Mouse (Mus musculus) CH12.LX (cell line): ENCODE measurements at regions not wholly inside any gene's neighbourhood (a gene's known extent, or its start where the extent isn't known, plus 50 kb on each side); places are given as distances from the start of the nearest gene placed in this dataset.

Source experiments
- BHLHE40 ChIP-seq: IDR thresholded peaks from 2 replicates; pipeline ENCODE4 v1.6.1; 2011; ENCODE audit warnings: mild to moderate bottlenecking, low read depth, low read length, improper control_type of control experiment
- CTCF ChIP-seq, 2 experiments: IDR thresholded peaks in 1 of 2; conservative IDR thresholded peaks in 1 of 2; 2 replicates each; pipeline ENCODE4 v1.5.1; 2011 to 2012; ENCODE audit warnings: low read depth in 2 of 2, low read length in 2 of 2, improper control_type of control experiment in 1 of 2, inconsistent platforms in 1 of 2, mild to moderate bottlenecking in 1 of 2, moderate library complexity in 1 of 2
- E2F4 ChIP-seq: IDR thresholded peaks from 2 replicates; pipeline ENCODE4 v1.6.1; 2011; ENCODE audit warnings: low read depth, low read length, improper control_type of control experiment; ENCODE audit not compliant: insufficient replicate concordance
- EP300 ChIP-seq: IDR thresholded peaks from 2 replicates; pipeline ENCODE4 v1.6.1; 2011; ENCODE audit warnings: low read length, improper control_type of control experiment
- POLR2A ChIP-seq: IDR thresholded peaks from 2 replicates; pipeline ENCODE4 v1.6.1; 2011; ENCODE audit warnings: low read depth, mild to moderate bottlenecking, improper control_type of control experiment, low read length
- ZNF384 ChIP-seq: IDR thresholded peaks from 2 replicates; pipeline ENCODE4 v1.6.1; 2012; ENCODE audit warnings: low read depth, low read length, improper control_type of control experiment, inconsistent platforms

GRCm38 (mm10) chr13:90777952-90778298 is 127.2 kb downstream of the Atp6ap1l start:
- TF ChIP-seq BHLHE40: no peak
- no peak for TF ChIP-seq E2F4
- TF ChIP-seq CTCF (conservative IDR thresholded peaks at IDR 0.05 in 1 of 2, IDR thresholded peaks at IDR 0.05 in 1 of 2; ENCODE audit: low read depth in 2 of 2, low read length in 2 of 2): no peak
- TF ChIP-seq ZNF384: no peak
- TF ChIP-seq EP300: no peak
- TF ChIP-seq POLR2A: no peak
